Mouse (Mus musculus) midbrain, embryonic 14.5 days (tissue): ENCODE measurements at regions not wholly inside any gene's neighbourhood (a gene's known extent, or its start where the extent isn't known, plus 50 kb on each side); places are given as distances from the start of the nearest gene placed in this dataset.

Experiments
- ATAC-seq: fragments of 200-750 bp; cut with Nextera tagmentation; 2 replicates; pipeline ENCODE4 v1.8.0; 2017; ENCODE audit warnings: moderate number of reproducible peaks, moderate library complexity; ENCODE audit not compliant: low FRiP score, low TSS enrichment
- DNase-seq: peaks from one replicate; pipeline ENCODE4 v3.0.0-alpha.2; 2015
- H3K27ac ChIP-seq: fragments of 300-500 bp; sonication (generic); replicated peaks from 2 replicates; pipeline ENCODE4 v1.5.1; 2014; ENCODE audit warnings: mild to moderate bottlenecking, low read depth, low read length, moderate library complexity
- H3K27me3 ChIP-seq: fragments of 300-500 bp; sonication (generic); 2 replicates; pipeline ENCODE4 v1.6.1; 2014; ENCODE audit warnings: low read length, control low read depth, mixed read lengths; ENCODE audit not compliant: control insufficient read depth, insufficient read depth
- H3K36me3 ChIP-seq: fragments of 300-500 bp; sonication (generic); 2 replicates; pipeline ENCODE4 v1.6.1; 2014; ENCODE audit warnings: low read length, control low read depth; ENCODE audit not compliant: control insufficient read depth, insufficient read depth
- H3K4me1 ChIP-seq: fragments of 300-500 bp; sonication (generic); 2 replicates; pipeline ENCODE4 v1.6.1; 2014; ENCODE audit warnings: mild to moderate bottlenecking, antibody characterized with exemption, low read length, control low read depth; ENCODE audit not compliant: control insufficient read depth, insufficient read depth
- H3K4me2 ChIP-seq: fragments of 300-500 bp; sonication (generic); 2 replicates; pipeline ENCODE4 v1.6.1; 2014; ENCODE audit warnings: mild to moderate bottlenecking, low read length, moderate library complexity
- H3K4me3 ChIP-seq: fragments of 300-500 bp; sonication (generic); replicated peaks from 2 replicates; pipeline ENCODE4 v1.5.1; 2014; ENCODE audit warnings: low read depth, low read length
- H3K9ac ChIP-seq: fragments of 300-500 bp; sonication (generic); replicated peaks from 2 replicates; pipeline ENCODE4 v1.6.1; 2014; ENCODE audit warnings: mild to moderate bottlenecking, low read length, moderate library complexity
- H3K9me3 ChIP-seq: fragments of 300-500 bp; sonication (generic); 2 replicates; pipeline ENCODE4 v1.6.1; 2016; ENCODE audit warnings: low read length, control low read depth, mixed read lengths; ENCODE audit not compliant: control insufficient read depth
- WGBS: fragments of 180-500 bp; shearing (Covaris S2); extraction: QIAGEN DNeasy Blood & Tissue Kit; methylation state at CpG from one replicate; pipeline ENCODE4 v1.1.7; 2014; 5-methylcytosine and 5-hydroxymethylcytosine counted together

- no peak for ATAC-seq
- WGBS: 91% methylated on average over 6 of the region's 6 CpGs
Observed at GRCm38 (mm10) chr15:62486540-62486939, 1358.4 kb downstream of the Gsdmc2 start.

DNA sequence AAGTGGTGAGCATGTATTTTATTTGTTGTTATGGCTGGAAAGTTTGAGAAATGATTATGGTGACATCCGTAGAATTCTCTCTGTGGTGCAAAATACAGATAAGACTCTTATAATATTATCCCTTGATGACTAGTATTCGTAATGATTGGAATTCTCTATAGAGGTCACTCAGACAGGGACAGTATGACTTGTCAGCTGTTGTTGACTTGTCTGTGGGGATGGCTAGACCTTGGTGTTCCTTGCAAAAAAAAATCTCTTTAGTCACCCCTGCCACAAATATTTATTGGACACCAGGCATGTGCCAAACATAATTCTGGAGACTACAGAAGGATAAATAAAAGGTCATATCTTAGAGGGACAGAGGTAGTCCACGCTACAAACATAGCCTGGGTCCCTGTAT lies 1360.6 kb downstream of the Gsdmc2 start:
- Histone ChIP-seq H3K27me3 (no peaks in the 10 kb centered on the region), H3K36me3 (no peaks in the 10 kb centered on the region), H3K9me3 (no peaks in the 10 kb centered on the region), H3K9ac (no peak overlapping the region), H3K27ac (no peak overlapping the region), H3K4me1 (no peaks in the 10 kb centered on the region), H3K4me3 (no peak overlapping the region), H3K4me2 (no peak overlapping the region)
- DNase-seq (no peak), ATAC-seq (no peak)
- WGBS: 90% methylated on average over 3 of the region's 3 CpGs

More at GRCm38 (mm10) chr15:62486540-62486939, 1358.4 kb downstream of the Gsdmc2 start:
- H3K27me3 ChIP-seq: no peaks in the 10 kb centered on the region
- no peak for DNase-seq
- no peaks in the 10 kb centered on the region for H3K9me3 ChIP-seq
- no peak overlapping the region for H3K9ac ChIP-seq
- no peak overlapping the region for H3K4me3 ChIP-seq
- H3K4me2 ChIP-seq: no peak overlapping the region
- H3K4me1 ChIP-seq: no peaks in the 10 kb centered on the region
- H3K27ac ChIP-seq: no peak overlapping the region
- H3K36me3 ChIP-seq: no peaks in the 10 kb centered on the region

DNA sequence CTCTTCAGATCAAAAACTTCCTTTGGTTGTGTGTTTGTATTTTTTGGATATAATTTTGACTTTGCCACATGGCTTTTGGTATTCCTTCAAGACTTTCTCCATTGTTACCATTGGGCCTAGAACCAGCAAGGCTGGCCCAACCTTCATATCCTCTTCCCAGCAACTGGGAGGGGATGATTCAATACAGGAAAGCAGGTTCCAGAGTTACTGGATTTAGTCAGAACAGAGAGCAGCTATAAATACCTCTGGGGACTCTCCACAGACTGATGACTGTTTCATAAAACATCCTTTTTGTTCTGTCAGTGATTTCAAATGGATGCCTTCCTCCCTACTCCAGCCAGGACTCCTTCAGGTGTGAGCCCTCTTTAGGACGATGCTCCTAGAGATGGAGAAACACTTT lies 1361.4 kb downstream of the Gsdmc2 start:
- Histone ChIP-seq H3K4me3 (no peak overlapping the region), H3K9ac (no peak overlapping the region)

DNA sequence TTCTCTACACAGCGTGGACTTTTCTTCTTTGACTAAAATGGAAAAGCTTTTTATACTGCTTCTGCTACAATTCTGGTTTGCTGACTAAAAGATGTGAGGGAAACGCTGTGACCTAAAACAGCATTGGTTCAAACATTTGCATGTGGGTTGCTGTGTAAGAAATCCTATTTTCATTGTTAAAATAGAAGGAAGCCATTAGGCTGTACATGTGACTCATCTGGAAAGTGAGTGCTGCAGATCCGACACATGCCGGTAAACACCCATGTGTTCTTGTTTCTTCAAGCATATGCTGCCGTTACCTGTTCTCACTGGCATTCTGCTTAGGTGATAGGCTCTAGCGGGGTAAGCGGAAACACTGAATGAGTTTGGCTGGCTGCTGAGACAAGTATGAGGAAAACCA lies 1362.6 kb downstream of the Gsdmc2 start:
- DNase-seq: no peak
- Histone ChIP-seq H3K27ac (no peak overlapping the region), H3K36me3 (no peaks in the 10 kb centered on the region), H3K4me2 (no peak overlapping the region), H3K4me3 (no peak overlapping the region), H3K9ac (no peak overlapping the region), H3K9me3 (no peaks in the 10 kb centered on the region), H3K27me3 (no peaks in the 10 kb centered on the region), H3K4me1 (no peaks in the 10 kb centered on the region)
- 91% methylated on average over 7 of the region's 7 CpGs for WGBS
- ATAC-seq: no peak

More for the DNA sequence above, 1361.4 kb downstream of the Gsdmc2 start:
- Histone ChIP-seq H3K27ac (no peak overlapping the region), H3K36me3 (no peaks in the 10 kb centered on the region), H3K4me2 (no peak overlapping the region), H3K9me3 (no peaks in the 10 kb centered on the region), H3K4me1 (no peaks in the 10 kb centered on the region), H3K27me3 (no peaks in the 10 kb centered on the region)
- DNase-seq: no peak
- WGBS: 100% methylated on average over 1 of the region's 1 CpGs
- no peak for ATAC-seq

DNA sequence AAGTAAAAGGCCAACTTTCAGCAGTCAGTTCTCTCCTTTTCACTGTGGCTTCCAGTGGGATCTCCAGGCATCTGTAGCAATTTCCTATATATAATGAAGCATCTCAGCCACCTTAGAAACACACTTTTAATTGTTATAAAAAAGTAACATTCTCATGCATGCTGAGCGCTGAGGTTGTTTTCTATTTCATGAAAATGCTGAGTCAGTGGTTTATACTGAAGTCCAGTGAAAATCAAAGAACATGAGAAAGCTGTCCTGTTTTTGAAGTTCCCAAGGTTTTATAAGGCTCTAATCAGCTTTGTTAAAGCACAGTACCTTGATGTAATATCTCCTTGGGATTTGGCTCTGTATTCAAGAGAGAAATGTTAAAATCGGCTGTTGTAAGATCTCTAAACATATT lies 1367.2 kb downstream of the Gsdmc2 start:
- ATAC-seq: no peak
- no peak for DNase-seq
- H3K4me3 ChIP-seq: no peak overlapping the region
- no peaks in the 10 kb centered on the region for H3K36me3 ChIP-seq
- H3K9ac ChIP-seq: no peak overlapping the region
- H3K27ac ChIP-seq: no peak overlapping the region
- no peaks in the 10 kb centered on the region for H3K4me1 ChIP-seq
- WGBS: 89% methylated on average over 2 of the region's 2 CpGs
- no peak overlapping the region for H3K4me2 ChIP-seq
- no peaks in the 10 kb centered on the region; the same call in 1 of the 2 replicates for H3K27me3 ChIP-seq
- H3K9me3 ChIP-seq: no peaks in the 10 kb centered on the region

DNA sequence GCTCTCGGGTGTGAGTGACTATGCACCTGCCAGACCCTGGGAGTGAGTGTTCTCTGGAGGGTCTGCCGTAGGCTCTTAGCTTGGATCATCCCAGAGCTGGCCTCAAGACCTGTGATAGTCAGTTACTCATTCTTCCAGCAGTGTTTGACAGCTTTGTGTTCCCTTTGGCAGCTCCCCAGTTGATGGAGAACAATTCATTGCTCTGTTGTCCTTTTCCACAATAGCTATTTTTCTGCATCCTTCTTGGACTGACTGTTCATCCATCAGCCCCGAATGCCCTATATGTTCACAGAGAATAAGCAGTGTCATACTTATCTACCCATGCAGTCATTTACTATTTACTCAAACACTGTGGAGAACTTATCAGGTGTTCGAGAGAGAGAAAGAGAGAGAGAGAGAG lies 1368.5 kb downstream of the Gsdmc2 start:
- 89% methylated on average over 4 of the region's 4 CpGs for WGBS
- Histone ChIP-seq H3K27ac (no peak overlapping the region), H3K36me3 (no peaks in the 10 kb centered on the region), H3K4me2 (no peak overlapping the region), H3K4me3 (no peak overlapping the region), H3K9me3 (no peaks in the 10 kb centered on the region), H3K9ac (no peak overlapping the region), H3K4me1 (no peaks in the 10 kb centered on the region), H3K27me3 (no peaks in the 10 kb centered on the region; the same call in 1 of the 2 replicates)
- ATAC-seq (no peak), DNase-seq (no peak)

- ATAC-seq (0 out of 2 replicates have a peak, but pooled peaks have one; percentile 37), DNase-seq (peak; percentile 17)
- no peaks in the 10 kb centered on the region; the same call in 1 of the 2 replicates for H3K27me3 ChIP-seq
- no peak overlapping the region for H3K4me2 ChIP-seq
- no peaks in the 10 kb centered on the region for H3K9me3 ChIP-seq
- H3K9ac ChIP-seq: no peak overlapping the region
- H3K36me3 ChIP-seq: no peaks in the 10 kb centered on the region
- no peak overlapping the region for H3K27ac ChIP-seq
- WGBS: 11% methylated on average over 7 of the region's 7 CpGs
- no peak overlapping the region for H3K4me3 ChIP-seq
- no peaks in the 10 kb centered on the region for H3K4me1 ChIP-seq
Observed at GRCm38 (mm10) chr15:62470683-62471331, 1374.2 kb downstream of the Gsdmc2 start.

DNA sequence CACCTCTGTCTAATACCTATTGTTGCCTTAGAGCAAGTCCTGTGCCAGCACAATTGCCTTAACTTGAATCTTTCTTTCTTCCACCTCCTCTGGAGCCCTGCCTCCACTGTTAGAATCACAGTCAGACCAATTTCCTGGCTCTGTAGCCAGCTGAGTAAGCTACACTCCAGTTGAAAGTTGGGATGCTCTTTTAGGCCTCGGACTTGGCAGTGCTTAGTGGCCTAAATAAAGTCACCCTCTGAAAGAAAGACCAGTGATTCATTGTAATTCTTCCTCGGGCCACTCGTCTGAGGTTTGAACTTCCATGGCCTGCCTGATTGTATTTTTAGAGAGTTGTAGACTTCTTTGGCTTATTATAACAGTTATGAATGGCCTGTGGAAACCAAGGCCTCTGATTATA lies 1376.9 kb downstream of the Gsdmc2 start:
- H3K4me3 ChIP-seq: no peak overlapping the region

DNA sequence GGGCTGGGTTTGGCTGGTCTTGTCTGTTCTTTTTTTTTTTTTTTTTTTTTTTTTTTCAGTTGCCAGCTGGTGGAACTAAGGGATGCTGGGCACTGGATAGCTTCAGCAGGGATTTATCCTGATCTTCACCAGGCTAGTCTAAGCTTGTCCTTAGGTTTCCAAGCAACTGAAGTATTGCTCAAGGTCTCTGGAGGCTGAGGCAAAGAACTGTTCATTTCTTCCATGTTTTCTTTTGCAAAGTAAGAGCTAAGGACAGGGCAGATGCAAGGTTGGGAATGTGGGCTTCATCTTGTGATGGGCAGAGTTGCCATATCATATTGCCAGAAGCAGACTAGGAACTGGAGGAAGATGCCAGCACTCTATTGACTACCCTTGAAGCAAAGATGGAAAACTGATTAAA lies 1378.1 kb downstream of the Gsdmc2 start:
- no peaks in the 10 kb centered on the region for H3K27me3 ChIP-seq
- no peaks in the 10 kb centered on the region for H3K36me3 ChIP-seq
- no peak overlapping the region for H3K9ac ChIP-seq
- H3K4me1 ChIP-seq: no peaks in the 10 kb centered on the region
- H3K4me3 ChIP-seq: no peak overlapping the region
- DNase-seq: no peak
- H3K4me2 ChIP-seq: no peak overlapping the region
- H3K27ac ChIP-seq: no peak overlapping the region
- H3K9me3 ChIP-seq: no peaks in the 10 kb centered on the region
- no peak for ATAC-seq

More for the DNA sequence above, 1376.9 kb downstream of the Gsdmc2 start:
- Histone ChIP-seq H3K9ac (no peak overlapping the region), H3K4me2 (no peak overlapping the region), H3K36me3 (no peaks in the 10 kb centered on the region), H3K4me1 (no peaks in the 10 kb centered on the region), H3K27me3 (no peaks in the 10 kb centered on the region), H3K27ac (no peak overlapping the region), H3K9me3 (no peaks in the 10 kb centered on the region)
- ATAC-seq (no peak), DNase-seq (no peak)
- WGBS: 53% methylated on average over 3 of the region's 3 CpGs
